Mouse (Mus musculus): ENCODE results near the gene Ocm. TPM values are rescaled to one million over a fixed set of nuclear protein-coding genes. Genes with fewer than 3 reads are reported as not detected.

Gene Ocm
- polyA plus RNA-seq, 1 experiment from 2014 or later, result not detected

GRCm38 (mm10) chr5:144049881-144050280 is 23.4 kb upstream of the Ocm start:
- no peaks in the 10 kb centered on the region for H3K4me1 ChIP-seq (ENCODE audit: control insufficient read depth, insufficient read depth, low read length)
- ATAC-seq (replicated peaks; ENCODE audit: insufficient number of reproducible peaks, low FRiP score, low TSS enrichment, low read depth) (no peak), DNase-seq (ENCODE audit: low spot score) (no peak)
- no peaks in the 10 kb centered on the region for H3K27me3 ChIP-seq (ENCODE audit: control insufficient read depth, insufficient read depth, low read length)
- no peaks in the 10 kb centered on the region for H3K36me3 ChIP-seq (replicated peaks; ENCODE audit: control insufficient read depth, insufficient read depth, low read depth, low read length)
- WGBS, result 61% methylated on average over 3 of the region's 3 CpGs
- H3K4me3 ChIP-seq (ENCODE audit: low read depth, low read length), result no peak overlapping the region
- H3K27ac ChIP-seq (replicated peaks; ENCODE audit: low read depth, low read length), result no peak overlapping the region
- H3K9ac ChIP-seq (replicated peaks; ENCODE audit: low read length), result no peak overlapping the region
- H3K9me3 ChIP-seq (replicated peaks; ENCODE audit: control insufficient read depth, low read length), result no peaks in the 10 kb centered on the region
- H3K4me2 ChIP-seq (ENCODE audit: low read depth, low read length), result no peak overlapping the region

- Histone ChIP-seq H3K27me3 (ENCODE audit: control insufficient read depth, insufficient read depth, low read length) (no peaks in the 10 kb centered on the region), H3K9me3 (replicated peaks; ENCODE audit: control insufficient read depth, low read length) (no peaks in the 10 kb centered on the region), H3K4me2 (ENCODE audit: low read depth, low read length) (no peak overlapping the region), H3K4me3 (ENCODE audit: low read depth, low read length) (no peak overlapping the region), H3K9ac (replicated peaks; ENCODE audit: low read length) (no peak overlapping the region), H3K36me3 (replicated peaks; ENCODE audit: control insufficient read depth, insufficient read depth, low read depth, low read length) (no peaks in the 10 kb centered on the region), H3K4me1 (ENCODE audit: control insufficient read depth, insufficient read depth, low read length) (no peaks in the 10 kb centered on the region), H3K27ac (replicated peaks; ENCODE audit: low read depth, low read length) (no peak overlapping the region)
- no peak for DNase-seq (ENCODE audit: low spot score)
- 59% methylated on average over 13 of the region's 13 CpGs for WGBS
- no peak for ATAC-seq (replicated peaks; ENCODE audit: insufficient number of reproducible peaks, low FRiP score, low TSS enrichment, low read depth)
Measured at GRCm38 (mm10) chr5:144047324-144047723, 20.9 kb upstream of the Ocm start.

GRCm38 (mm10) chr5:144043166-144043565 is 16.7 kb upstream of the Ocm start:
- Histone ChIP-seq H3K4me2 (ENCODE audit: low read depth, low read length) (no peak overlapping the region), H3K27ac (replicated peaks; ENCODE audit: low read depth, low read length) (no peak overlapping the region), H3K27me3 (ENCODE audit: control insufficient read depth, insufficient read depth, low read length) (no peaks in the 10 kb centered on the region), H3K4me1 (ENCODE audit: control insufficient read depth, insufficient read depth, low read length) (no peaks in the 10 kb centered on the region), H3K36me3 (replicated peaks; ENCODE audit: control insufficient read depth, insufficient read depth, low read depth, low read length) (no peaks in the 10 kb centered on the region), H3K9me3 (replicated peaks; ENCODE audit: control insufficient read depth, low read length) (no peaks in the 10 kb centered on the region), H3K4me3 (ENCODE audit: low read depth, low read length) (no peak overlapping the region), H3K9ac (replicated peaks; ENCODE audit: low read length) (no peak overlapping the region)
- DNase-seq (ENCODE audit: low spot score) (no peak), ATAC-seq (replicated peaks; ENCODE audit: insufficient number of reproducible peaks, low FRiP score, low TSS enrichment, low read depth) (no peak)
- 89% methylated on average over 11 of the region's 11 CpGs for WGBS

GRCm38 (mm10) chr5:144040720-144041364 is 14.4 kb upstream of the Ocm start:
- 43% methylated on average over 11 of the region's 11 CpGs for WGBS

GRCm38 (mm10) chr5:144039886-144040285 is 13.4 kb upstream of the Ocm start:
- H3K36me3 ChIP-seq (replicated peaks; ENCODE audit: control insufficient read depth, insufficient read depth, low read depth, low read length), result no peaks in the 10 kb centered on the region
- no peak overlapping the region for H3K4me2 ChIP-seq (ENCODE audit: low read depth, low read length)
- H3K27ac ChIP-seq (replicated peaks; ENCODE audit: low read depth, low read length), result no peak overlapping the region
- no peak overlapping the region for H3K4me3 ChIP-seq (ENCODE audit: low read depth, low read length)
- H3K9me3 ChIP-seq (replicated peaks; ENCODE audit: control insufficient read depth, low read length), result no peaks in the 10 kb centered on the region
- 87% methylated on average over 5 of the region's 5 CpGs for WGBS
- no peak overlapping the region for H3K9ac ChIP-seq (replicated peaks; ENCODE audit: low read length)
- H3K4me1 ChIP-seq (ENCODE audit: control insufficient read depth, insufficient read depth, low read length), result no peaks in the 10 kb centered on the region
- DNase-seq (ENCODE audit: low spot score) (no peak), ATAC-seq (replicated peaks; ENCODE audit: insufficient number of reproducible peaks, low FRiP score, low TSS enrichment, low read depth) (no peak)
- H3K27me3 ChIP-seq (ENCODE audit: control insufficient read depth, insufficient read depth, low read length), result no peaks in the 10 kb centered on the region

More at GRCm38 (mm10) chr5:144040720-144041364, 14.4 kb upstream of the Ocm start:
- no peaks in the 10 kb centered on the region for H3K4me1 ChIP-seq (ENCODE audit: control insufficient read depth, insufficient read depth, low read length)
- no peak overlapping the region for H3K27ac ChIP-seq (replicated peaks; ENCODE audit: low read depth, low read length)
- no peaks in the 10 kb centered on the region for H3K9me3 ChIP-seq (replicated peaks; ENCODE audit: control insufficient read depth, low read length)
- no peaks in the 10 kb centered on the region for H3K36me3 ChIP-seq (replicated peaks; ENCODE audit: control insufficient read depth, insufficient read depth, low read depth, low read length)
- no peaks in the 10 kb centered on the region for H3K27me3 ChIP-seq (ENCODE audit: control insufficient read depth, insufficient read depth, low read length)
- H3K9ac ChIP-seq (replicated peaks; ENCODE audit: low read length), result no peak overlapping the region
- H3K4me3 ChIP-seq (ENCODE audit: low read depth, low read length), result no peak overlapping the region
- no peak overlapping the region for H3K4me2 ChIP-seq (ENCODE audit: low read depth, low read length)
- DNase-seq (ENCODE audit: low spot score), result peak; percentile 83
- ATAC-seq (replicated peaks; ENCODE audit: insufficient number of reproducible peaks, low FRiP score, low TSS enrichment, low read depth), result no peak

- no peak for ATAC-seq (replicated peaks; ENCODE audit: insufficient number of reproducible peaks, low FRiP score, low TSS enrichment, low read depth)
- no peak overlapping the region for H3K4me3 ChIP-seq (ENCODE audit: low read depth, low read length)
- no peak overlapping the region for H3K9ac ChIP-seq (replicated peaks; ENCODE audit: low read length)
Measured at GRCm38 (mm10) chr5:144039156-144039675, 12.7 kb upstream of the Ocm start.

GRCm38 (mm10) chr5:144036952-144037351 is 10.5 kb upstream of the Ocm start:
- no peak overlapping the region for H3K27ac ChIP-seq (replicated peaks; ENCODE audit: low read depth, low read length)
- no peak for ATAC-seq (replicated peaks; ENCODE audit: insufficient number of reproducible peaks, low FRiP score, low TSS enrichment, low read depth)
- H3K4me2 ChIP-seq (ENCODE audit: low read depth, low read length), result no peak overlapping the region
- 62% methylated on average over 17 of the region's 17 CpGs for WGBS
- DNase-seq (ENCODE audit: low spot score), result no peak
- no peaks in the 10 kb centered on the region for H3K27me3 ChIP-seq (ENCODE audit: control insufficient read depth, insufficient read depth, low read length)
- H3K9me3 ChIP-seq (replicated peaks; ENCODE audit: control insufficient read depth, low read length), result no peaks in the 10 kb centered on the region
- H3K4me1 ChIP-seq (ENCODE audit: control insufficient read depth, insufficient read depth, low read length), result no peaks in the 10 kb centered on the region
- H3K4me3 ChIP-seq (ENCODE audit: low read depth, low read length), result no peak overlapping the region
- H3K36me3 ChIP-seq (replicated peaks; ENCODE audit: control insufficient read depth, insufficient read depth, low read depth, low read length), result no peaks in the 10 kb centered on the region
- H3K9ac ChIP-seq (replicated peaks; ENCODE audit: low read length), result no peak overlapping the region

More at GRCm38 (mm10) chr5:144039156-144039675, 12.7 kb upstream of the Ocm start:
- Histone ChIP-seq H3K4me2 (ENCODE audit: low read depth, low read length) (no peak overlapping the region), H3K9me3 (replicated peaks; ENCODE audit: control insufficient read depth, low read length) (no peaks in the 10 kb centered on the region), H3K4me1 (ENCODE audit: control insufficient read depth, insufficient read depth, low read length) (no peaks in the 10 kb centered on the region), H3K27ac (replicated peaks; ENCODE audit: low read depth, low read length) (no peak overlapping the region), H3K27me3 (ENCODE audit: control insufficient read depth, insufficient read depth, low read length) (no peaks in the 10 kb centered on the region), H3K36me3 (replicated peaks; ENCODE audit: control insufficient read depth, insufficient read depth, low read depth, low read length) (no peaks in the 10 kb centered on the region)
- DNase-seq (ENCODE audit: low spot score), result no peak
- 76% methylated on average over 9 of the region's 9 CpGs for WGBS

GRCm38 (mm10) chr5:144034567-144034966 is 8.1 kb upstream of the Ocm start:
- Histone ChIP-seq H3K4me2 (ENCODE audit: low read depth, low read length) (no peak overlapping the region), H3K9me3 (replicated peaks; ENCODE audit: control insufficient read depth, low read length) (no peaks in the 10 kb centered on the region), H3K9ac (replicated peaks; ENCODE audit: low read length) (no peak overlapping the region), H3K4me3 (ENCODE audit: low read depth, low read length) (no peak overlapping the region), H3K36me3 (replicated peaks; ENCODE audit: control insufficient read depth, insufficient read depth, low read depth, low read length) (no peaks in the 10 kb centered on the region), H3K27me3 (ENCODE audit: control insufficient read depth, insufficient read depth, low read length) (no peaks in the 10 kb centered on the region), H3K4me1 (ENCODE audit: control insufficient read depth, insufficient read depth, low read length) (no peaks in the 10 kb centered on the region), H3K27ac (replicated peaks; ENCODE audit: low read depth, low read length) (no peak overlapping the region)
- ATAC-seq (replicated peaks; ENCODE audit: insufficient number of reproducible peaks, low FRiP score, low TSS enrichment, low read depth), result no peak
- no peak for DNase-seq (ENCODE audit: low spot score)
- 77% methylated on average over 7 of the region's 7 CpGs for WGBS

Data from embryonic facial prominence, embryonic 11.5 days (tissue).